Mouse (Mus musculus) ES-E14 (cell line): ENCODE data around the gene Ldlrad3.

Source experiments
- CHD2 ChIP-seq: IDR thresholded peaks from 2 replicates; pipeline ENCODE4 v1.6.1; 2014; ENCODE audit warnings: mild to moderate bottlenecking, low read depth, low read length, inconsistent platforms
- ZNF384 ChIP-seq: IDR thresholded peaks from 2 replicates; pipeline ENCODE4 v1.6.1; 2012; ENCODE audit warnings: low read depth, low read length, inconsistent platforms

GRCm38 (mm10) chr2:102154771-102155211 is 31.4 kb downstream of the Ldlrad3 start:
- TF ChIP-seq ZNF384 (no peak), CHD2 (no peak)
